Mouse (Mus musculus) ES-Bruce4 (cell line): ENCODE data around the gene Akap13.

Experiments
- CTCF ChIP-seq: IDR thresholded peaks from one replicate; pipeline ENCODE4 v1.8.1; 2011; ENCODE audit warnings: low read depth, low read length
- EP300 ChIP-seq: IDR thresholded peaks from 2 replicates; pipeline ENCODE4 v1.6.1; 2011; ENCODE audit warnings: low read depth, low read length; ENCODE audit not compliant: insufficient read depth
- POLR2A ChIP-seq: IDR thresholded peaks from one replicate; pipeline ENCODE4 v1.8.1; 2011; ENCODE audit warnings: low read length; ENCODE audit not compliant: insufficient read depth

DNA sequence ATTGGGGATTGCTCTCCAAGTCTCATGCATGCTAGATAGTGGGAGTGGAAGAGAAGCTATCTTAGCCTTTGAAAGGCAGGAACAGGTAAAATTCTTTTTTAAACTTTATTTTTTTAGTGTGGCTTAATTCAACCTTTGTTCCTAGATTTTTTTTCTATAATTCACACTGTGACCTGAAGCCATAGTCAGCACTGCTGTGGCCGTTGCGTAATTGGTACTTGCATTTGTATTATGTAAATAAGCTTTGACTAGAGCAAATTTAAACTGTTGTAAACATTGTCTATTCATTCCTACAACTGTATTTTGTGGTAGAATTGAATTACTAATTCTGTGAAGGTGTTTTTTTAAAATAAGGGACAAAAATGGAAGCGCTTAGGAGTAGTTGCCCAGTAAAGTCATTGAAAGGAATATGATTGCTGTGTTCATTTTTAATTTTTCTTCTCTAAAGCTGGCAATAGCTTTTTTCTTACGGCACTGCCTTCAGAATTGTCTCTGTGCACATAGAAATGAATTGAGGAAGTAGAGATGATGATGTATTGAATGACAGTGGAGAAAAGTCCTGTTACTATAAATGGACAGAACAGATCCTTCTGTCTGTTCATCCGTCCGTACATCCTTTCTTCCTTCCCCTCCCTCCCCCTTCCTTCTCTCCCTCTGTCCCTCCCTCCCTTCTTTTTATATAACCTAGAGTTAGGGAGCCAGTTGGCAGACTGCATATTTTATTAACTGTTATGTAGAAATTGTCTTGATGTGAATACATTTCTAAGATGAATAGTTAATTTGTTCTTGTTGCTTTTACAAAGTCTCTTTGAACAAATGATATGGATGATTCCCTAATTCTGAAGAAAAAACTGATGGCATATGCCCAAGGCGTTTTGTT lies 17.2 kb downstream of the Akap13 start:
- TF ChIP-seq CTCF (no peak), EP300 (no peak), POLR2A (no peak)
